Mouse (Mus musculus): Measurements from ENCODE around the gene Etv4. TPM values are rescaled to one million over a fixed set of nuclear protein-coding genes. Genes with fewer than 3 reads are reported as not detected.

The Etv4 gene
- total RNA-seq, 2 experiments from 2014 or later, result 0.26 to 0.53 TPM

DNA sequence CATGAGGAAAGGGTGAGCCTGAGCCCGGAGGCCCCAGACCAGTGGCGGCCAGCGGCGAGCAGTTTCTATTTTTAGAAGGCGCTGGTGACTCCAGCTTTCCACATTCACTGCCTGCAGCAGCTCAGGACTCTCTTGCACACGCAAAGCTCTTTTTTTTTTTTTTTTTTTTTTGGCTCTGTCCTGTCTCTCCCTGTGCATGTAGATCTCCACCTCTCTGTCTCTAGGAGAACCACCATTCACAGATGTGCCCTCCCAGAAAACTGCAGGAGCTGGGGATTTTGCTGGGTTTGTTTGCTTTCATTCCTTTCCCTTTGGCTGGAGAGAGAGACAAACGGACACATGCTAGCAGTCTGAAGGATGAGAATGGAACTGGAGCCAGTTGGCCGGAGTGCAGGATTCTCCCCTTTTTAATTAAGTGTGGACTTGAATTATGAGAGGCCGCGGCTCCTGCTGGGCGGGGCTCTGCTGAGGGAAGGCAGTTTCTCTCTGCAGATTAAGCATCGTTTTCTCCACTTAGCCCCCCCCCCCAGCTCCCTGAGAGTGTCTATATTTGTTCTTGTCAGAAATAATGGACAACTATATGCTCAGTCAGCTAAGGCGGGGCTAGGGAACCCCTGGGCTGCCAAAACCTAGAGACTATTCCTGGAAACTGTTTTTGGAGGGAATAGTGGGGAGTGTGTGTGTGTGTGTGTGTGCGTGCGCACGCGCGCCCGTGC lies 5.8 kb upstream of the Etv4 start:
- DNase-seq (ENCODE audit: low spot score), result no peak
- intact Hi-C loops (cut with DNase I), result no loop called here

GRCm38 (mm10) chr11:101787432-101787831 lies 2.3 kb upstream of the Etv4 start:
- intact Hi-C loops (cut with DNase I), result no loop called here
- DNase-seq (ENCODE audit: low spot score), result no peak

DNA sequence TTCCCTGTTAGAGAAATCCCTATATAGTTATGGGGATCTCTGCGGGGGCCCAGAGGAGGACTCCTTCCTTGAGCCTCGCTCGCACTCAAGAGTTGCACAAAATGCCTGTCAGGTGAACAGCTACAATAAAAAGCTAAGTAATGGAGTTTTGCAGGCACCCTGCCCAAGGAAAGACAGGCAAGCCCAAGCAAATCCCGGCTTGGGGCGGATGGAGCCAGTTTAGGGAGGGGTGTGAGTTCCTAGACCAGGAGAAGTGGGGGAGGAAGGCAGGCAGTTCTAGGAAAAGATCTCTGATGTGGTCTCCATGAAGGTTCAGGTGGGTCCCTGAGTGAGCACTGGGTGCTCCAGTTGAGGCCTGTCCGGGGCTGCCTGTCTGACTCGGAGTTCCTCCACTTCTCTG lies 1.5 kb upstream of the Etv4 start:
- no peak for DNase-seq (ENCODE audit: low spot score)
- intact Hi-C loops (cut with DNase I), result no loop called here

DNA sequence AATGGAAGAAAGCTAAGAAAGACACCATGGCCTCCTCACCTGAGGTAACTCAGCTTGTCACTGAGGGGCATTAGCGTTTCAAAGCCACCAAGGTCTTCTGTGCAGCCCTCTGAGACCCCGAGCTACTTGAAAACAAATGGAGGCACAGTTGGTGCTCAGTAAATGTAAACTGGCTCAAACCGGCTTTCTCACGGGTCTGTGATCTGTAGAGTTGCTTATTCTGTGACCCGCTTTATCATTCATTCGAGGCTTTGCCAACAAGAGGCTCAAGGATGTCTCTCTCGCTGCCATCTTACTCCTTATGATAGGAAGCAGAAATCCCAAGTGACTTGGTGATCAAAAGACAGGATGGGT lies 658 bp upstream of the Etv4 start:
- intact Hi-C loops (cut with DNase I), result no loop called here
- DNase-seq (ENCODE audit: low spot score), result no peak

GRCm38 (mm10) chr11:101784488-101785142 lies 556 bp downstream of the Etv4 start:
- DNase-seq (ENCODE audit: low spot score), result no peak
- intact Hi-C loops (cut with DNase I), result no loop called here

- intact Hi-C loops (cut with DNase I), result no loop called here
- no peak for DNase-seq (ENCODE audit: low spot score)
Measured at GRCm38 (mm10) chr11:101784072-101784471, 1.1 kb downstream of the Etv4 start.

GRCm38 (mm10) chr11:101783584-101783983 lies 1.6 kb downstream of the Etv4 start:
- DNase-seq (ENCODE audit: low spot score), result no peak
- intact Hi-C loops (cut with DNase I), result no loop called here

GRCm38 (mm10) chr11:101783135-101783534 lies 2.0 kb downstream of the Etv4 start:
- no peak for DNase-seq (ENCODE audit: low spot score)
- intact Hi-C loops (cut with DNase I), result no loop called here

GRCm38 (mm10) chr11:101776846-101777245 lies 8.3 kb downstream of the Etv4 start:
- intact Hi-C loops (cut with DNase I), result no loop called here

GRCm38 (mm10) chr11:101772449-101772848 lies 12.7 kb downstream of the Etv4 start:
- no peak for DNase-seq (ENCODE audit: low spot score)
- intact Hi-C loops (cut with DNase I), result no loop called here

More at GRCm38 (mm10) chr11:101776846-101777245, 8.3 kb downstream of the Etv4 start:
- DNase-seq (ENCODE audit: low spot score), result no peak

DNA sequence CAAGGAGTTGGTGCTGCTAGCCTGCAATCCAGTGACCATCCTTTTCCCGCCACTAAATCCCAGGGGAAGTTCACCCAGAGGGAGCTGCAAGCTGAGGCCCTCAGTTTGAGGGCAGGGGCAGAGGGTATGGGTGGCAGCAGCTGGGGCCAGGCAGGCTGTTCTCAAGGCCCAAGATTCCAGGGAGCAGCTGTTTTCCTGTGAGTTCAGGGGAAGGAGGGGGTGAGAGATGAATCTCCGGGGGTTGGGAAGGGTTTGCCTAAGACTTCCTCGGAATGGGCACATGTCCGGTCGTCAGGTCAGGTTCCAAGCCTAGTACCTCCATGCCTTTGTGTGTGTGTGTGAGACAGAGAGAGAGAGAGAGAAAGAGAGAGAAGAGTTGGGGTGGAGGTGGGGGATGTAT lies 13.1 kb downstream of the Etv4 start:
- intact Hi-C loops (cut with DNase I), result no loop called here
- no peak for DNase-seq (ENCODE audit: low spot score)

DNA sequence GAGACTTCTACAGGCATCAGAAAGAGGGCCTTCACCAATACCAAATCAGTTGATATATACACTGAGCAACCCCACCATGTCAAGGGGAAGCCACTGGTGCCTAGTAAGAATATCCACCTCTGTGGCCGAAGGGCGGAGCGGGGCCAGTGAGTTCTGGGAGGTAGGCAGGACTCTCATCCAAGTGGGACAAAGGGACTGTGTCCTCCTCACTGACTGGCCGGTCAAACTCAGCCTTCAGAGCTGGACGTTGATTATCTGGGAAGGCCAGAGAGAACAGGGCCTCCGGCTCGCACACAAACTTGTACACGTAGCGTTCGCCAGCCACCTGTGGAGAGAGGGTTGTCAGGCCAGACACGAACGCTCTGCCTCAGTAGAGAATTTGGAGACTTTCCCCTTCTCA lies 14.9 kb downstream of the Etv4 start:
- no peak for DNase-seq (ENCODE audit: low spot score)
- intact Hi-C loops (cut with DNase I), result no loop called here

- intact Hi-C loops (cut with DNase I), result no loop called here
- no peak for DNase-seq (ENCODE audit: low spot score)
Measured at GRCm38 (mm10) chr11:101768721-101769120, 16.4 kb downstream of the Etv4 start.

DNA sequence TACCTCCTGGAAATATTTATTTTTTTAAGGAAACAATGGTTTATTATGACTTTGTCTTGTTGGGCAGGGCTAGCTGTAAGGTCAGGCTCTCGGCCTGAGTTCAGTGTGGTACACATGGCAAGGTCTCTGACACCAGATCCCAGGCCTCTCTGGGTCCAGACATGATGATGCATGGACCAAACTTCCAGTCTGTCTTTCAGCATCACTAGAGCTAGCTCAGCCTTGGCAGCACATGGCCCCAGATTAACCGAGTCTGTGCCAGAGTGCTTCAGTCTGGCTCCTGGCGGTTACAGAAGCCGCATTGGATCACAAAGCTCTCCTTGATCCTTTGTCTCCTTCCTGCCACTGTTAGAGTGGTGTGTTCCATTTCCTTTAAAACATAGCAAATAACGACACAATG lies 17.8 kb downstream of the Etv4 start:
- intact Hi-C loops (cut with DNase I), result no loop called here
- no peak for DNase-seq (ENCODE audit: low spot score)

- no peak for DNase-seq (ENCODE audit: low spot score)
- intact Hi-C loops (cut with DNase I), result loop anchor here (1.0 kb wide), 1 partner anchor 50 kb away; no protein-coding TSS in a partner anchor
Measured at GRCm38 (mm10) chr11:101764546-101764945, 20.6 kb downstream of the Etv4 start.

DNA sequence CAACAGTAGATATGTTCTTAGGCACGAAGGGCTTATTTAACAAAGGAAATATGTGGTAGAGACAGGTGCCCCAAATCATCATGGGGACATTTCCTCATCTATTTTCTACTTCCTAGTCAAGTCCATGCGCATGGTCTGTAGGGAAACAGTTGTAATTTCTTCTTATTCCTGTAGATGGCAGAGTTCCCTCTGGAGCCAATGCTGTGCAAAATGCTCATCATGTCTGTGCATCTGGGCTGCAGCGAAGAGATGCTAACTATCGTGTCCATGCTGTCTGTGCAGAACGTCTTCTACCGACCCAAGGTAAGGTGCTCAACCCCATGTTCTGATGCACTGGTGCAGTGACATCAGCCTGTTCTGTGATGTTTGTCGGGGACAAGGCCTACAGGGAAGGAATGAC lies 21.4 kb downstream of the Etv4 start:
- intact Hi-C loops (cut with DNase I), result loop anchor here (1.0 to 2.0 kb wide), 2 partner anchors 51 to 147 kb away; no protein-coding TSS in a partner anchor
- no peak for DNase-seq (ENCODE audit: low spot score)

DNA sequence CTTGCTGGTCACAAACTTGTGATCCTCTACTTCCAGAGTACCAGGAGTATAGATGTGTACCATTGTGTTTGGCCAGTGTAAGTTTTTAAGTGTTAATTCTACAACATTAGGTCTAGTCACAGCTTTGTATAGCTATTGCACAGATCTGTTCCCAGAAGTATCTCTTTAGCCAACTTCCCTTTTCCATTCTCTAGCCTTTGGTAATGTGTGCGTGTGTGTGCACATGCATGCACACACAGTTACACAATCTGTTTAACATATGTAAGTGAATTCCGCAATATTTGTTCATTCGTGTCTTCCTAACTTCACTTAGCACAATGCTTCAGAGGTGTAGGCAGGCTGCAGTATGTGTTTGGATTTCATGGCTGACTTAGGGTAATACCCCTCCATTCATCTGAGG lies 25.6 kb downstream of the Etv4 start:
- DNase-seq (ENCODE audit: low spot score), result no peak
- intact Hi-C loops (cut with DNase I), result no loop called here

GRCm38 (mm10) chr11:101758431-101758830 lies 26.7 kb downstream of the Etv4 start:
- intact Hi-C loops (cut with DNase I), result no loop called here
- DNase-seq (ENCODE audit: low spot score), result no peak

- DNase-seq (ENCODE audit: low spot score), result no peak
- intact Hi-C loops (cut with DNase I), result no loop called here
Measured at GRCm38 (mm10) chr11:101757366-101757765, 27.8 kb downstream of the Etv4 start.

DNA sequence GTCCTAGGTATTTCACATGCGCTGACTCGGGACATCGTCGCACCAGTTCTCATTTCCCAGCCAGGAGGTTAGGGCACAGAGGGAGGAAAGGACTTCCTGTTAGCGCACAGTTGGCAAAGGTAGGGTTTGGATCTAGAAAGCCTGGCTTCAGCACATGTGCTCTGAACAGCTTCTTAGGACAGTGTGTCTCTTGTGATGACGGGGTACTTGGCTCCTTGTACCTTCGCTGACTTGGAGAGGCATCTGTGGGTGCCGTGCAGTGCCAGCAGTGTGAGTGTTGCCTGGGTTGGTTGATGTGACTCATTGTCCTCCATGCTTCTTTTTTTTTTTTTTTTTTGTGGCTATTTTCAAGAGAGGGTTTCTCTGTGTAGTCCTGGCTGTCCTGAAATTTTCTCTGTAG lies 28.6 kb downstream of the Etv4 start:
- intact Hi-C loops (cut with DNase I), result no loop called here

GRCm38 (mm10) chr11:101733596-101733995 lies 51.6 kb downstream of the Etv4 start:
- intact Hi-C loops (cut with DNase I), result loop anchor here (10.0 kb wide), 1 partner anchor 279 kb away; no protein-coding TSS in a partner anchor
- DNase-seq (ENCODE audit: low spot score), result no peak

More for the DNA sequence above, 28.6 kb downstream of the Etv4 start:
- DNase-seq (ENCODE audit: low spot score), result peak; percentile 26

Data from heart, postnatal 25 days (tissue).